Mouse (Mus musculus): ENCODE measurements at regions not wholly inside any gene's neighbourhood (a gene's known extent, or its start where the extent isn't known, plus 50 kb on each side); places are given as distances from the start of the nearest gene placed in this dataset. TPM values are rescaled to one million over a fixed set of nuclear protein-coding genes. Genes with fewer than 3 reads are reported as not detected.

DNA sequence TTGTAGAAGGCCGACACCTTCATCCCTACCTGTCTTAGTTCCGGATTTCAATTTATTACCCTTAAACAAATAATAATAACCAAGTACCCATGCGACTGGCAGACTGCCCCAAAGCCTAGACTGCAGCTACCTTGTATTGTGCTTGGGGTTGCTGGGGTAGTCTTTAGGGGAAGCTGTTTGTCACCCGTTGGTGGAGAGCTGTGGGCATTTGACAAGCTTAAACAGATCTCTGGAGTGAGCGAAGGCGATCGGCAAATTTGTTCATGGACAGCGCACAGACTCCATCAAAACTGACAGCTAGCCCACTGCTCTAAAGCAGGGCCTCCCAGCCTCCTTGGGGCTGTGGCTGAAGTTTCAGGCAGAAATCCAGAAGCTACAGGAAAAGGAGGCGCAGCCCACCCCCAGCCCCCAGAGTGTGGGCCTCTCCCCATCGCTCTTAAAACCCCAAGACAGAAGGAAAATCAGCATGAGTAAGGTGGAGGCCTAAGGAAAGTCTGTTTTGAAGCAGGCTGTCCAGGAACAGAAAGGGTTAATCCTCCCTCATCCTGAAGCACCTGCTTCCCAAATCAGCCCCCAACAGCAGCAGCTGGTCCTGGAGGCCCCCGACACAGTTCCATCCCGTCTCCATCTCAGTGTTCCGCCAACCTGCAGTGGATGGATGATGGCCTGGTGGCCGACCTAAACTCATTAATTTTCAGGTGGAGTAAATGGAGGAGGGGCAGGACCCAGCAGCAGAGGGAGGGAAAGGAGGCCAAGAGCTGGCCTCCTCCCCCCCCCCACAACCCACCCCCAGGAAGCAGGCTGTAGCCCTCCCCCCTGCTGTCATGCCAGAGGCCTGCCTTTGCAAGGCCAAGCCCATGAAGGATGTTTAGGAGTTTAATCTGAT, 487.2 kb downstream of the Prss52 start:
- H3K27me3 ChIP-seq (replicated peaks; ENCODE audit: low read depth, poor library complexity, severe bottlenecking) = peaks cover 100% of the 10 kb centered on the region
- peak overlapping the region; percentile 61 for H3K4me3 ChIP-seq
- H3K9me3 ChIP-seq = no peaks in the 10 kb centered on the region
- WGBS = 5% methylated on average over 14 of the region's 14 CpGs
- peak; percentile 31 for DNase-seq (ENCODE audit: low spot score)
- H3K4me1 ChIP-seq = peaks cover 83% of the 10 kb centered on the region
- H3K36me3 ChIP-seq (replicated peaks) = no peaks in the 10 kb centered on the region
- H3K27ac ChIP-seq (replicated peaks) = no peak overlapping the region; the same call in 1 of the 2 replicates

DNA sequence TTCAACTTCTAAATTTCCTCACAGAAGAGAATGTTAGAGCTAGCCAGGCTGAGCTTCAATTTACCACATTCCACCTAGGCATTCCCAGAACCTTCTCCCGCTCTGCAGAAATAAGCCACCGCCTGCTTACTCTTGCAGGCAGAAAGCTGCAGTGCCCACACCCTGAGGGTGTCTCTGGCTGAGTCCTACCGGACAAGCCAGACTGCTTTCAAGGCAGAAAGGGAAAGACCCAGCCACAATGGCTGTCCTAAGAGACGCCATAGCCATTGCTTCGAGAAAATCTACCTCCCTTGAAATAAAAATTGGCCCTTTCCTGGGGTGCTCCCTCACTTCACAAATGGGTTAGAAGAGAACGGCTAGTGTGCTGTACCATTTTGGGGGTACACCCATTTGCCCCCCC, 488.1 kb downstream of the Prss52 start:
- Histone ChIP-seq H3K4me3 (peak overlapping the region; percentile 25), H3K9me3 (no peaks in the 10 kb centered on the region), H3K27me3 (replicated peaks; ENCODE audit: low read depth, poor library complexity, severe bottlenecking) (peaks cover 91% of the 10 kb centered on the region), H3K36me3 (replicated peaks) (no peaks in the 10 kb centered on the region), H3K4me1 (peaks cover 77% of the 10 kb centered on the region), H3K27ac (replicated peaks) (no peak overlapping the region)
- no peak for DNase-seq (ENCODE audit: low spot score)
- 38% methylated on average over 6 of the region's 6 CpGs for WGBS

DNA sequence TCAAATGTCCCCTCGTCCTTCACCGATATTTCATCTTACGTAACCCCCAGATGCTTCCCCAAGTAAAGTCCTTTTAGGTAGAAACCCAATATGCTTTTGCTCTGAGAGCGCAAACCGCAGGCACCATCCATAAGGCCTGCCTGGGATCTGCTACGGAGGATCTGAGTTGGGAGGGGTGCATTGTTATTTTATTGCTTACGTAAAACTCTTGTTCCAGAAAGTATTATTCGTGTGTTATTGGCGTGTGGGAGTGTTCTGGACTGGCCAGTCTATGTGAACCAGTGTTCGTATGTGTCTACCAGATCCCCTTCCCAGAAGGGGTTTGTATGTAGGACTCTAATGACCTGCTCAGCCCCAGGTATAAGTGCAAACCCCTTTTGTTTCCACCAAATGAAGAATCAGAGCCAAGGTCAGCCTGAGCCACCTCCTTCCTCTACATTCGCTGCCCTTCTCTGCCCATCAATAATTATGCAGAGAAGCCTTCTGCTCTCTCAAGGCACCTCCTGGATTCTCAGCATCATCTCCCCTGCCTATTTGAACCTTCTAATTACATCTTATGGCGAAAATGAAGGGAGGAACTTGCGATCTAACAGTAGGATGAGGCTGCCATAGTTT, 488.7 kb downstream of the Prss52 start:
- H3K4me3 ChIP-seq = no peak overlapping the region; the same call in 1 of the 2 replicates
- WGBS = 76% methylated on average over 13 of the region's 13 CpGs
- peaks cover 85% of the 10 kb centered on the region for H3K27me3 ChIP-seq (replicated peaks; ENCODE audit: low read depth, poor library complexity, severe bottlenecking)

DNA sequence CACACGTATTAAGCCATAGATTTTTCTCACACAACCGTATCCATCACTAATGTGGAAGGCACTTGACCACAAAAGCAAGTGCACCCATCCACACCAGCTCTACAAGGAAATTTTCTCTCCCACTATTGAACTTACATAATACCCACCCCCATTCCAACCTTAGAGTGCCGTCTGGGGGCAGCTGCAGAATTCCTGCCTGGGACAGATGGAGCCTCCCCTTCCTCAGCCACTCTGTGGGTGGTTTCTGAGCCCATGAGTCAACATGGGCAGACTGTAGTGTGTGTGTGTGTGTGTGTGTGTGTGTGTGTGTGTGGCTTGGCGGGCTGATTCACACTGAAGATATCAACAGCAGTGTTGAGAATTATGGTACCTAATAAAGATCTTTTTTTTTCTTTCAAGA, 489.5 kb downstream of the Prss52 start:
- H3K4me3 ChIP-seq = no peak overlapping the region
- H3K27ac ChIP-seq (replicated peaks) = no peak overlapping the region
- peaks cover 77% of the 10 kb centered on the region for H3K4me1 ChIP-seq

More for the DNA sequence above, 488.7 kb downstream of the Prss52 start:
- Histone ChIP-seq H3K27ac (replicated peaks) (no peak overlapping the region), H3K36me3 (replicated peaks) (no peaks in the 10 kb centered on the region), H3K9me3 (no peaks in the 10 kb centered on the region), H3K4me1 (peaks cover 77% of the 10 kb centered on the region)
- DNase-seq (ENCODE audit: low spot score) = no peak

DNA sequence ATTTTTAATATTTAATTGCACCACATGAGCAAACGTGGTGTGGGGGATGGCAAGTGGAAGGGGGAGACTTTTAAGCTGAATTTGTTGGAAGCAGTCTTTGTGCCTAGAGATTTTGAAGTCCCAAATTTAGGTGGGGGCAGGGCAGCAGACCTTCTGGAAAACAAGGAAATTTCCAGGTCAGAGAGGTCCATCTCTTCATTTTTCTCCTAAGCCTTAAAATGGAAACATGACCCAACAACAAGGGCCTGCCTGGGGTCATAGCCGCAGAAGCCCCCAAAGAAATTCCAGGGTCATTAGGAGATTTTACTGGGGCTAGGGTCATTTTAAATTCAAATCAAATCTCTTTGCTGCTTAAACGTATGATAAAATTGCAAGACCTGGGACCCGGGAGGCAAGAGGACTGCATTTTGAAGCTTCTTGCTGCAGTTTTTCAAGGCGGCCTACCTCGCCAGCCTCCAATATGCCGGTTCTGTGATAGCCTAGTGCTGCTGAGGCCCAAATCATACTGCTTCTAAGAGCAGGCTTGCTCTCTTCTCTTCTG, 490.0 kb downstream of the Prss52 start:
- Histone ChIP-seq H3K27ac (replicated peaks) (no peak overlapping the region), H3K36me3 (replicated peaks) (no peaks in the 10 kb centered on the region), H3K27me3 (replicated peaks; ENCODE audit: low read depth, poor library complexity, severe bottlenecking) (peaks cover 72% of the 10 kb centered on the region), H3K9me3 (no peaks in the 10 kb centered on the region), H3K4me1 (peaks cover 75% of the 10 kb centered on the region), H3K4me3 (no peak overlapping the region)
- 39% methylated on average over 7 of the region's 7 CpGs for WGBS
- DNase-seq (ENCODE audit: low spot score) = no peak

More for the DNA sequence above, 489.5 kb downstream of the Prss52 start:
- WGBS = 47% methylated on average over 4 of the region's 4 CpGs
- H3K36me3 ChIP-seq (replicated peaks) = no peaks in the 10 kb centered on the region
- DNase-seq (ENCODE audit: low spot score) = no peak
- no peaks in the 10 kb centered on the region for H3K9me3 ChIP-seq
- peaks cover 77% of the 10 kb centered on the region for H3K27me3 ChIP-seq (replicated peaks; ENCODE audit: low read depth, poor library complexity, severe bottlenecking)

- H3K9me3 ChIP-seq = no peaks in the 10 kb centered on the region
- H3K4me3 ChIP-seq = no peak overlapping the region
- peaks cover 68% of the 10 kb centered on the region for H3K27me3 ChIP-seq (replicated peaks; ENCODE audit: low read depth, poor library complexity, severe bottlenecking)
- H3K27ac ChIP-seq (replicated peaks) = no peak overlapping the region
- 25% methylated on average over 10 of the region's 10 CpGs for WGBS
- no peak for DNase-seq (ENCODE audit: low spot score)
- H3K36me3 ChIP-seq (replicated peaks) = no peaks in the 10 kb centered on the region
- H3K4me1 ChIP-seq = peaks cover 69% of the 10 kb centered on the region
Observed at GRCm38 (mm10) chr14:64594811-64595522, 490.9 kb downstream of the Prss52 start.

- Histone ChIP-seq H3K4me3 (no peak overlapping the region), H3K9me3 (no peaks in the 10 kb centered on the region), H3K36me3 (replicated peaks) (no peaks in the 10 kb centered on the region), H3K4me1 (peaks cover 65% of the 10 kb centered on the region), H3K27ac (replicated peaks) (no peak overlapping the region), H3K27me3 (replicated peaks; ENCODE audit: low read depth, poor library complexity, severe bottlenecking) (peaks cover 62% of the 10 kb centered on the region)
- no peak for DNase-seq (ENCODE audit: low spot score)
- 31% methylated on average over 1 of the region's 1 CpGs for WGBS
Observed at GRCm38 (mm10) chr14:64595523-64595889, 491.4 kb downstream of the Prss52 start.

DNA sequence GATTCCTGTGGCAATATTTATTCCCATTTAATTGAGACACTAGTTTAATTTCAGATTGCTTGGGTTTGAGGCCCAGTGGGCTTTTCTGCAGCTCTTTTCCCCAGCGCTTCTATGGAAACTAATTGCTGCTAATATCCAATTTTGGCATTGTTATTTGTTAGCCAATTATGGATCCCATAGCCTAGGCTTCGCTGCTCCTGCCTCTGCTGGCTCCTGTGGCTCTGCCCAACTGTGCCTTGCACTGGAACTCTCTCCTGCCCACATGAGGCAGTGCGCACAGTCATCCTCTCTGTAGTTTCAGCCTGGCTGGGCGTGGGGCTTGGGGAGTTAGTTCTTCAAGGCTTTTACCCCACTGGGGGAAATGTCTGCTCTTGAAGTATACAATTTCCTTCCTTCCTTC, 491.8 kb downstream of the Prss52 start:
- H3K27me3 ChIP-seq (replicated peaks; ENCODE audit: low read depth, poor library complexity, severe bottlenecking) = peaks cover 58% of the 10 kb centered on the region
- H3K4me1 ChIP-seq = peaks cover 62% of the 10 kb centered on the region
- no peak overlapping the region for H3K4me3 ChIP-seq
- 73% methylated on average over 4 of the region's 4 CpGs for WGBS
- H3K27ac ChIP-seq (replicated peaks) = no peak overlapping the region
- H3K9me3 ChIP-seq = no peaks in the 10 kb centered on the region
- DNase-seq (ENCODE audit: low spot score) = no peak
- no peaks in the 10 kb centered on the region for H3K36me3 ChIP-seq (replicated peaks)

- no peaks in the 10 kb centered on the region for H3K9me3 ChIP-seq
- 71% methylated on average over 8 of the region's 8 CpGs for WGBS
Observed at GRCm38 (mm10) chr14:64597218-64597617, 493.1 kb downstream of the Prss52 start.

More at GRCm38 (mm10) chr14:64597218-64597617, 493.1 kb downstream of the Prss52 start:
- peaks cover 54% of the 10 kb centered on the region for H3K4me1 ChIP-seq
- H3K27ac ChIP-seq (replicated peaks) = no peak overlapping the region
- H3K36me3 ChIP-seq (replicated peaks) = no peaks in the 10 kb centered on the region
- H3K27me3 ChIP-seq (replicated peaks; ENCODE audit: low read depth, poor library complexity, severe bottlenecking) = peaks cover 45% of the 10 kb centered on the region
- no peak for DNase-seq (ENCODE audit: low spot score)
- no peak overlapping the region for H3K4me3 ChIP-seq

MicroRNAs in the stretch of these regions (microRNA counts, 519-probe panel; counts per million panel counts)
- 4,368 counts per million, percentile 81 among the panel's probes with 10 or more counts for microRNA mmu-miR-124

Small RNA genes in the stretch of these regions (microRNA-seq; reads per million reads assigned to microRNA genes)
- gene Mir124a-1 (not detected), gene Mir3078 (4.3 reads per million, percentile 10 among the genes with 10 or more reads in this experiment)

All from embryonic facial prominence, embryonic 10.5 days (tissue).